Comparison of ENCODE assay signal across 20 mouse cellular contexts in the genomic region with DNA sequence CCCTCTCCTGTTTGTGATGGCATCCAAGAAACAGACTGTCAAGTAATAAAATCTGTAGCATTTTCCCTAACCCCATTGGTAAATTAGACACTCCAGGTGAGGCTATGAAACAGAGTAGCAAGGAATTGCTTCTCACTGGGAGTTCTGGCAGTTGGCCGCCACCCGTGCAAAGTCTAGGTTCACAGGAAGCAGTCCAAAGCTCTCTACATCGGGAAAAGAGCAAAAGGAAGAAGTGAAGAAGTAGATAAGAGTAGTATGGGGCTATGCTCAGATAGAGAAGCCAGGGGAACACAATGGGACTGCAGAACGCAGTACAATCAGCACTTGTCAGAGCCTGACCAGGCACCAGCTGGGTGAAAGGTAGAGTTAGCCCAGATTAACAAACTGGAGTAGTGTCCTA.
"Had no signal": no experiment of that assay in that cellular context is flagged by ENCODE, and none has a peak within 500 bp of the region (broad histone marks: within the 10 kb centered on the region; RNA-seq: fewer than 3 reads in every experiment).

No protein-coding gene starts in this region.

- H3K4me2 ChIP-seq: liver, embryonic 15.5 days; lung, embryonic 14.5 days; midbrain, embryonic 12.5 days; neural tube, embryonic 13.5 days; neural tube, embryonic 15.5 days had no signal

- H3K27ac ChIP-seq: liver, embryonic 15.5 days; midbrain, embryonic 10.5 days; midbrain, embryonic 12.5 days; neural tube, embryonic 15.5 days had no signal

- H3K4me3 ChIP-seq: liver, embryonic 15.5 days; midbrain, embryonic 10.5 days; midbrain, embryonic 12.5 days; myocyte; neural tube, embryonic 13.5 days; neural tube, embryonic 15.5 days had no signal

- H3K27me3 ChIP-seq: liver, embryonic 15.5 days; midbrain, embryonic 12.5 days; neural tube, embryonic 13.5 days; neural tube, embryonic 15.5 days had no signal

- ATAC-seq: midbrain, embryonic 16.5 days had no signal

- H3K9ac ChIP-seq: liver, embryonic 15.5 days; lung, embryonic 14.5 days; midbrain, embryonic 12.5 days; neural tube, embryonic 13.5 days; neural tube, embryonic 15.5 days had no signal

- H3K9me3 ChIP-seq: liver, embryonic 15.5 days; midbrain, embryonic 10.5 days; midbrain, embryonic 12.5 days; neural tube, embryonic 13.5 days; neural tube, embryonic 15.5 days had no signal

- H3K4me1 ChIP-seq: liver, embryonic 15.5 days; midbrain, embryonic 12.5 days had no signal

- DNase-seq: lung, adult 18-20 months; lung, embryonic 14.5 days; lung, postnatal 10 days; lung, postnatal 4 days; midbrain, embryonic 14.5 days; retina, postnatal 1 day; right cerebral cortex, adult 18-20 months; right cerebral cortex, postnatal 25 days; right cerebral cortex, postnatal 4 days; spleen, adult 18-20 months; thymus, adult 18-20 months; thymus, postnatal 14 days; thymus, postnatal 36 days had no signal

- H3K36me3 ChIP-seq: liver, embryonic 15.5 days; midbrain, embryonic 10.5 days; midbrain, embryonic 12.5 days; neural tube, embryonic 13.5 days; neural tube, embryonic 15.5 days had no signal
